Mouse (Mus musculus): Measurements from ENCODE around the gene Hyal1. TPM values are rescaled to one million over a fixed set of nuclear protein-coding genes. Genes with fewer than 3 reads are reported as not detected.

Gene Hyal1
- polyA plus RNA-seq (2011; ENCODE audit: insufficient read length, low read depth, missing spikeins) = 13.9 and 15.6 TPM in 2 replicates

- Histone ChIP-seq H3K4me1 (ENCODE audit: control insufficient read depth, insufficient read depth, low read length) (peaks cover 5% of the 10 kb centered on the region; the same call in 1 of the 2 replicates), H3K27ac (ENCODE audit: insufficient read depth, low read length) (peak within 1 kb of the TSS; percentile 56), H3K4me3 (ENCODE audit: insufficient read depth, low read length) (peak within 1 kb of the TSS; percentile 37)
- TF ChIP-seq POLR2A (IDR thresholded peaks at IDR 0.05; ENCODE audit: low read depth, low read length) (peak; percentile 91), CTCF (IDR thresholded peaks at IDR 0.05; ENCODE audit: borderline replicate concordance, insufficient read depth, low read length) (no peak)
Measured at GRCm38 (mm10) chr9:107576357-107577107, at the start of gene Hyal1. Gene Hyal1, plus strand, starts transcription at chr9:107576927.

DNA sequence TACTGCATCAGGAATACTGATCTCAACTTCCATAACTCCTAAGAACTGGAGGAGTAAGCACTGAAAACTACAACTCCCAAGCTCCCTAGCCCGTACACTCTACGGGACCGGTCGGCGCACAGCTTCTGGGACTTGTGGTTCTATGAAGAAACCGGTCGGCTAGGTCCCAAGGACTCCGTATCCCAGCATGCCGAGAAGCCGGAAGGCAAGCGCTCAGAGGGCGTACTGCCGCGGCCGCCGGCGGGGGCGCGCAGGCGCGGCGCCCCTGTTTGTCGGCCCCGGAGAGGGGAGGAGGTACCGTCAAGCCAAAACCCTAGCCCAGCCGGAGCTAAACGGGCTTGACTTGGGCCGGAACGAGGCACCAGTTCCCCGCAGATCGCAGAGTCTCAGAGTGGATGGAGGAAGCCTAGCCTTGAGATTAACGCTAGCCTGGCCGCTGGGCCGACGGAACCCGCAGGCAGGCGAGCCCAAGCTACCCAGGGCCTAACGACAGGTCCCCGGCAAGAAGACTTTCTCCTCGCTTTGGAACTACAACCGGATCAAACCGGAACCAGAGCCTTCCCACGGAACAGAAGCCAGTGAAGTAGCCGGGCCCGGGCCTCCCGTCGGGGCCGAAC is 42.8 kb upstream of the Hyal1 start, which contains the start of gene Tmem115:
TSS of gene Tmem115 (plus strand) at position 155 of the 617 bp plus-strand sequence.
- TF ChIP-seq CTCF (IDR thresholded peaks at IDR 0.05; ENCODE audit: borderline replicate concordance, insufficient read depth, low read length) (no peak), POLR2A (IDR thresholded peaks at IDR 0.05; ENCODE audit: low read depth, low read length) (peak; percentile 93)
- H3K4me1 ChIP-seq (ENCODE audit: control insufficient read depth, insufficient read depth, low read length) = peaks cover 5% of the 10 kb centered on the region; the same call in 1 of the 2 replicates
- H3K4me3 ChIP-seq (ENCODE audit: insufficient read depth, low read length) = peak within 1 kb of the TSS; percentile 76
- H3K27ac ChIP-seq (ENCODE audit: insufficient read depth, low read length) = peak within 1 kb of the TSS; percentile 78

- no peak for TF ChIP-seq CTCF (IDR thresholded peaks at IDR 0.05; ENCODE audit: borderline replicate concordance, insufficient read depth, low read length)
- no peak; the same call in 1 of the 2 replicates for TF ChIP-seq POLR2A (IDR thresholded peaks at IDR 0.05; ENCODE audit: low read depth, low read length)
- H3K4me3 ChIP-seq (ENCODE audit: insufficient read depth, low read length) = peak overlapping the region; percentile 76
- H3K4me1 ChIP-seq (ENCODE audit: control insufficient read depth, insufficient read depth, low read length) = peaks cover 5% of the 10 kb centered on the region; the same call in 1 of the 2 replicates
- peak overlapping the region; percentile 78 for H3K27ac ChIP-seq (ENCODE audit: insufficient read depth, low read length)
Measured at GRCm38 (mm10) chr9:107534408-107535202, 42.1 kb upstream of the Hyal1 start.

- TF ChIP-seq POLR2A (IDR thresholded peaks at IDR 0.05; ENCODE audit: low read depth, low read length) (no peak), CTCF (IDR thresholded peaks at IDR 0.05; ENCODE audit: borderline replicate concordance, insufficient read depth, low read length) (no peak)
- H3K4me3 ChIP-seq (ENCODE audit: insufficient read depth, low read length) = no peak overlapping the region
- no peak overlapping the region for H3K27ac ChIP-seq (ENCODE audit: insufficient read depth, low read length)
- peaks cover 8% of the 10 kb centered on the region; the same call in 1 of the 2 replicates for H3K4me1 ChIP-seq (ENCODE audit: control insufficient read depth, insufficient read depth, low read length)
Measured at GRCm38 (mm10) chr9:107538231-107538630, 38.5 kb upstream of the Hyal1 start.

- TF ChIP-seq POLR2A (IDR thresholded peaks at IDR 0.05; ENCODE audit: low read depth, low read length) = no peak
- TF ChIP-seq CTCF (IDR thresholded peaks at IDR 0.05; ENCODE audit: borderline replicate concordance, insufficient read depth, low read length) = no peak
- H3K4me3 ChIP-seq (ENCODE audit: insufficient read depth, low read length) = no peak overlapping the region
- H3K4me1 ChIP-seq (ENCODE audit: control insufficient read depth, insufficient read depth, low read length) = peaks cover 8% of the 10 kb centered on the region; the same call in 1 of the 2 replicates
- H3K27ac ChIP-seq (ENCODE audit: insufficient read depth, low read length) = no peak overlapping the region
Measured at GRCm38 (mm10) chr9:107538711-107539110, 38.0 kb upstream of the Hyal1 start.

GRCm38 (mm10) chr9:107539940-107540339 is 36.8 kb upstream of the Hyal1 start:
- H3K27ac ChIP-seq (ENCODE audit: insufficient read depth, low read length) = no peak overlapping the region
- H3K4me3 ChIP-seq (ENCODE audit: insufficient read depth, low read length) = no peak overlapping the region
- no peak for TF ChIP-seq POLR2A (IDR thresholded peaks at IDR 0.05; ENCODE audit: low read depth, low read length)
- no peak for TF ChIP-seq CTCF (IDR thresholded peaks at IDR 0.05; ENCODE audit: borderline replicate concordance, insufficient read depth, low read length)
- peaks cover 8% of the 10 kb centered on the region; the same call in 1 of the 2 replicates for H3K4me1 ChIP-seq (ENCODE audit: control insufficient read depth, insufficient read depth, low read length)

GRCm38 (mm10) chr9:107540420-107540819 is 36.3 kb upstream of the Hyal1 start:
- peaks cover 8% of the 10 kb centered on the region; the same call in 1 of the 2 replicates for H3K4me1 ChIP-seq (ENCODE audit: control insufficient read depth, insufficient read depth, low read length)
- no peak overlapping the region for H3K4me3 ChIP-seq (ENCODE audit: insufficient read depth, low read length)
- TF ChIP-seq CTCF (IDR thresholded peaks at IDR 0.05; ENCODE audit: borderline replicate concordance, insufficient read depth, low read length) = no peak
- TF ChIP-seq POLR2A (IDR thresholded peaks at IDR 0.05; ENCODE audit: low read depth, low read length) = no peak

GRCm38 (mm10) chr9:107541005-107541404 is 35.7 kb upstream of the Hyal1 start:
- H3K27ac ChIP-seq (ENCODE audit: insufficient read depth, low read length) = no peak overlapping the region
- H3K4me1 ChIP-seq (ENCODE audit: control insufficient read depth, insufficient read depth, low read length) = peaks cover 8% of the 10 kb centered on the region; the same call in 1 of the 2 replicates
- TF ChIP-seq POLR2A (IDR thresholded peaks at IDR 0.05; ENCODE audit: low read depth, low read length) (no peak), CTCF (IDR thresholded peaks at IDR 0.05; ENCODE audit: borderline replicate concordance, insufficient read depth, low read length) (no peak)
- peak overlapping the region; percentile 62 for H3K4me3 ChIP-seq (ENCODE audit: insufficient read depth, low read length)

More at GRCm38 (mm10) chr9:107540420-107540819, 36.3 kb upstream of the Hyal1 start:
- H3K27ac ChIP-seq (ENCODE audit: insufficient read depth, low read length) = no peak overlapping the region

Measured in embryonic fibroblast, embryonic 13.5 days (primary cell).